Mouse (Mus musculus) heart, adult 9 months (tissue): ENCODE results near the gene Park7.
"Not testable (repeated sequence)": the region's sequence is repeated elsewhere in the genome, so short reads cannot be mapped to it uniquely, and the experiment has no call there.

ENCODE experiments used
- DNase-seq, 2 experiments: peaks; one replicate each; pipeline ENCODE4 v3.0.0; 2022; ENCODE audit warnings: low spot score in 2 of 2

Gene Park7

DNA sequence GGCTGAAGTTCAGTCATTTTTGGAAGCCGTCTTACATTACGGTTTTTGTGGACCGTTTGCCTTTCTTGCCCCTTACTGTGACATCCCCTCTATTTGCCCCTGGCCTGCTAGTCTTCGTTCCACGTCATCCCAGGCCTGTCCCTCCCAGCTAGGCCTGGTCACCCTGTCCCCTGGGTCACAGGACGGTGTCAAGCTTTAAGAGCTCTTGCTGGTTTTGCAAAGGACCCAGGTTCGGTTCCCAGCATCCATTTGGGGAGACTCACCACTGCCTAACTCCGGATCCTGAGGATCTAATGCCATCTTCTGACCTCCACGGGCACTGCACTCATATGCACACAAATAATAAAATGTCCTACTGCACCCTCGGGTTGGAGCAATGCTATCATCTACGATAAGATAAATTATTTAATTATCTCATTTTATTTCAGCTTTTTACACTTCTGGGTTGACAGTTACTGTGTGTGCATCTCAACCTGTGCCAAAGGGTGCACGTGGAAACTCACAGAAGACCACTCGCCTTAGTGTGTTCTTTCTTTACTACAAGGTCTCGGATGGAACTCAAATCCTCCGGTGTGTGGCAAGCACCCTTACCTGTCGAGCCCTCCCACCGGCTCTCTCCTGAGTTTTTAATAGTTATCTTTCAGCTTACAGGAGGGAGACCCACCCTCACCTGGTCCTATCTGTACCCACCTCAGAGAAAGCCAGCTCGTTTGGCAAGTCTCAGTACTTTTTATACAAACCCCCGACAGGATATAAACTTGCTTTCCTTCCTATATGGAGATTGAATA lies 3.9 kb downstream of the Park7 start:
- DNase-seq: no peak

DNA sequence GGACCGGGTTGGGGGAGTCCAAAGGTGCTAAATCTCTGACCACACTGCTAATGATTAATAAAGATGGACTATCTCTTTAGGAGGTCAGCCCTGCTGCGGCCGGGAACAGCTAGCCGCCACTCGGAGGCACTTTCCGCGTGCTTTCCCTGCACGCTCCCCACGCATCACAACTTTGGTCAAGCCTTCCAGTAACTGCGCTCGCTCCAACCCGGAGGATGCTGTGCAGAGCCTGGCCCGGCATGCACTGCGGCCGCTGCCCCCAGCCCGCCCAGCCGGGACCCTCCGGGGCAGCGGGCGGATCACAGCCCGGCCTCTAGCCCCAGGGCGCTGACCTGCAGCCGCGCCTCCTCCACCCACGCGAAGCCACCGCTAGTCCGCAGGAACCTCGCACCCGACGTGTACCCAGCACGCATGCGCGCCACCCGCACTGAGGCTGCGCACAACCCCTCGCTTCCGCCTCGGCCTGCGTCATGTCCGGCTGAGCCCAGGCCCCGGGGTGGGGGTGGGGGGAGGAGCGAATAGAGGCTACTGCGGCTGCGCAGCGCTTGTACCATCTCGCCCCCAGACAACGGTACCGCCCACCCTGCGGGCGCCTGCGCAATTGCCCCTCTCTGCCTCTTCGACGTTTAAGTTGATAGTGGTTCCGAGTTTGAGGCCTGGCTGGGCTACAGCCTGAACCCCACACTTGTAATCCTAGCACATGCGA lies 4.6 kb downstream of the Park7 start:
- DNase-seq: peak; percentile 97

DNA sequence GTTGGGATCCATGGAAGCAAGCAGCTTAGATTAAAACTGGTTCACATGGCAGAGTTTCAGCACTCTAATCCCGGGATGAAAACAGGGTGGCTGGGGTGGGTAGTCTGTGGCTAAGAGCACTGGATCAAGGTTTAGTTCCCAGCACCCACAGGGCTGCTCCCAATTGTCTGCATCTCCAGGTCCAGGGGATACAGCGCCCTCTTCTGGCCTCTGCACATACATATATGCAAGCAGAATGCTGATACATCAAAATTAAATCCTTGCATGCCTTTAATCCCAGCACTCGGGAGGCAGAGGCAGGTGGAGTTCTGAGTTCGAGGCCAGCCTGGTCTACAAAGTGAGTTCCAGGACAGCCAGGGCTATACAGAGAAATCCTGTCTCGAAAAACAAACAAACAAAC lies 5.7 kb downstream of the Park7 start:
- DNase-seq: not testable (repeated sequence)

DNA sequence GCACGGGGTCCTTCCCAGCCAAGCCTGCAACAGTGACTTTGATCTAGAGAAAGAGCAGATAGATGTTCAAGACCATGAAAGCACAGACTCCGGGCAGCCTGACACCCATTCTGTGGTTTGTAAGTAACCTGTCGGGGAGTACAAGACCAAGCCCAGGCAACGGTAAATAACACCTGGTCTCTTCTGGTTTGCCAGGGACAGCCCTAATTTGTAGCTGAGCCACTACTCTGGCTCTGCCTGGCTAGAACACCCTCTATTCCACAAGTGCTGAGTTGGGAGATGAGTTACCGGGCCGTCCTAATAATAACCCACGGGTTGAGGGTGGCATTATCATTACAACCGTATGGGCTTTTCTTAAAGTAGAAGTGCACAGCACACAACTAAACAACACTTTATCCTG lies 7.1 kb downstream of the Park7 start:
- DNase-seq: no peak

DNA sequence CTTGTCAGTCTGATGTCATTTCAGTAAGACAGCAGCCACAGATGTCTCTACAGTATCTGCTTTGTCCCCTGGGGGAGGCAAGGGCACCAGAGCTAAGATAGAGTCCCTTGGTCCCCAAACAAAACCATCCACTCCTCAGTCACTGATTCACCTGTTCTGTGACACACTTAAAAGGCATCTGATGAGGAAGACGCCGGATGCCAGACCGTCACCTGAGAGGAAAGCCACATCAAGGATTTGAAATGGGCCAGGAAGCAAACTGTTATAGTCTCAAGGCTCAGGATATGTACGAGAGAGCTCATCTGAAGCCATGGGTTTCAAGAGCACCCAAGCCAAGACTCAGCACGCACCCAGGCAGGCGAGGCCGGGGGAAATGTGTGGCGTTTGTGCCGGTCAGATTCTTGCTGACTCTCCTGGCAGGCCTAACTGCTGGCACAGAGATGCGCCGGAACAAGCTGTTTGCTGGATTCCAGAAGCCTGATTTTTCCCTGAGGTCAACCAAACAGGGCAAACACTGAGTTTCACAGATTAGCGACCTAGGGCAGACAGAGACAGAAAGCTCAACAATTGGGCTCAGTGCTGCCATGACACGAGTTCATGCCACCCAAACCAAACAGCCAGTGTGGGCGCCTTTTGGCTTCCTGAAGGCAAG lies 11.0 kb downstream of the Park7 start:
- DNase-seq: no peak

DNA sequence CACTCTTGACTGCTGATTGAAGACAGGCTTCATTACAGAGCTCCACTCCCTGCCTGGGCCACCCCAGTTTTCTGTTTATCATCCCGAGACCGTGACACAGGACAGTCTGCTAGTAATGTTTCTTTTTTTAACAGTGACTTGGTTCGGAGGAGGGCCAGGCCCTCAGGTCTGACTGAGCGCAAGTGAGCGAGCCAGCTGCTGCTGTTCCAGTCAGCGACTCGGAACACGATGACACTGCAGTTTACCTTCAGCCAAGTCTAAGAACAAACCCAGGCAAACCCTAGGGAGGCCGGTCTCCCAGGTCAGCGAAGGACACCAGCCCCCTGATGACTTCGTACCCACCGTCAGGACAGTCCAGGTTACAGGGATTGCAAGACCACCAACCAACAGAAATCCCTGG lies 12.2 kb downstream of the Park7 start:
- DNase-seq: peak; percentile 65 to 71

DNA sequence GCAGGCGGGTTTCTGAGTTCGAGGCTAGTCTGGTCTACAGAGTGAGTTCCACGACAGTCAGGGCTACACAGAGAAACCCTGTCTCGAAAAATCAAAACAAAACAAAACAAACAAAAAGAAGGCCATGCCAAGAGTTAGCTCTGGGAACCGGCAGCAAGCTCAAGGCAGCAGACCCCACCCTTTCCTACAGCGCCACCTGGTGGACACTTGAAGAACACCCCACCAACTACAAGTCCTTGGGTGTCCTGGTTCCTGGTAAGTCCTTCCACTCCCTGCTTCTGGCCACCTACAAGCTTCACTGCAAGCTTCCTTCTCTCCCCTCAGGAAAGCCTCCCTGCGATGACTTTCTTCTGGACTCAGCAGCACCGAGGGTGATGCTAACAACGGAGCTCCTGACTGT lies 12.6 kb downstream of the Park7 start:
- peak; percentile 69 to 77 for DNase-seq

DNA sequence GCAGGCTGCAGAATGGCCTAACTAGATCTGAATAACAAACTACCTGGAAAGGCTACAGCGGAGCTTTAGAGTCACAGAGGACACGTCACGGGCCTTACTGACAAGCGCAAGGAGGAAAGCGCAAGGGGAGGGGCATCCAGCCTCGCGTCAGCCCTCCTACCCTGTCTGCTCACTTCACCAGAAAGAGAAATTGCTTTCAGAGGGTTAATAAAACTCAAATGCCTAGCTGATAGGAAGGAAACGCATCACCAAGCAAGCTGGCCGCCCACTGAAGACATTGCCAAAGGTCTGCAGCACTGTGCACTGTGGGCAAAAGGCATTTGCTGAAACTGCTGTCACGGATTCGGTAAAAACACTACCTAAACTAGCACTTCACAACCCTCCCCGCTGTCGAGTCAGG lies 13.8 kb downstream of the Park7 start:
- no peak for DNase-seq

DNA sequence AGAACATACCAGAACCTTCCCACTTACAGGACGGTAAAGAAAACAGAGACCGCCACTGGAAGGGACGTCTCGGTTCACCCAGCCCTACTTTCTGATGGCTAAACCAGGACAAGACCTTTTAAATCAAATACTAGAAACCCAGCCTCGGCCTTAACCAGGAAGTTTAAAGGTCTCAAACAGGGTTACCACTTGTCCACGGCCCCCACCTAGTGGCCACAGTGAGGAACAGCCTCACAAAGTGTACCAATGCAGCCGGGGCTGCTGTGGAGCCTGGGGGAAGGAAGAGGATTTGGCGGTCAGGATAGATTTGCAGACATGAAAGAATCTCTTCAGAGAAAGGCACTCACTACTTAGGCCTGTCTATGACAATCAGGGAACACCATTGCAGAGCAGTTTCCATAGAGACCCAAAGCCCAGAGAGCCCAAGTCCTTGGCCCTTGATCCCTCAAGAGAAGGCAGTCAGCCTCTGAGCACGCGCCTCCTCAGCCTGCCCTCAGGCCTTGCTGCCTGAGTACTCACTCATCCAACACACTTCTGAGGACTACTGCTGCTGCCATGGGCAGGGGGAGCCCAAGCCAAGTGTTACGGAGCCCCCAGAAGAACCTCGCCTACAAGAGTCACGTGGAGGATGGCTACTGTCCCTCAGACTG lies 15.4 kb downstream of the Park7 start:
- peak; percentile 61 to 66 for DNase-seq

DNA sequence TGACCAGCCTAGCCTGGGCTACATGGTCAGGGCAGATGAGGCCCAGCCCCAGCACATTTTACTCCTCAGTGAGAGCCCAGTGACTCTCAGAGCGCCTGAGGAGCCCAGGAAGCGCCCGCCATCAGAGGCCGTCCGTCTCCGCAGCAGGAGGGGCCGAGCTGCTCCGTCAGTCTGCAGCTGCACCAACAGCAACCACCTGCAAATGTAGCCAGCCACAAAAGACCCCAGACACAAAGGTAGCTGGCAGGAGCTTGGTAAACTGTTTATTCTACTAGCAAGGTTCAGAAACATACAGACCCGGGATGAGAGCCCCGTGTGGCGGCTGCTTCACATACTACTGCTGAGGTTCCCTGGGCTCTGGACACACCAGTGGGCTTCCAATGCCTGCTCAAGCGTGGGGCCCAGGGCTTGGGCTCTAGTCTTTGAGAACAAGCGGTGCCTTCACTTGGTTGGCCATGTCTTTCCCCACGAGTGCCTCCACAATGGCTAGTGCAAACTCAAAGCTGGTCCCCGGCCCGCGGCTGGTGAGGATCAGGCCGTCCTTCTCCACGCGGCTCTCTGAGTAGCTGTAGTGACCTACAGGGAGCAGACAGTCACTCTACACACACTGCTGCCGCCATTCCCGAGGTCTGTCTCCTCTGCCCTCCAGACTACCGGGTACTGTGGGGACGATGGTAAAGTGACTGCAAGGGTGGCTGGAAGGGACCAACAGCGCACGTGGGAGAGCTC lies 17.2 kb downstream of the Park7 start:
- no peak for DNase-seq

DNA sequence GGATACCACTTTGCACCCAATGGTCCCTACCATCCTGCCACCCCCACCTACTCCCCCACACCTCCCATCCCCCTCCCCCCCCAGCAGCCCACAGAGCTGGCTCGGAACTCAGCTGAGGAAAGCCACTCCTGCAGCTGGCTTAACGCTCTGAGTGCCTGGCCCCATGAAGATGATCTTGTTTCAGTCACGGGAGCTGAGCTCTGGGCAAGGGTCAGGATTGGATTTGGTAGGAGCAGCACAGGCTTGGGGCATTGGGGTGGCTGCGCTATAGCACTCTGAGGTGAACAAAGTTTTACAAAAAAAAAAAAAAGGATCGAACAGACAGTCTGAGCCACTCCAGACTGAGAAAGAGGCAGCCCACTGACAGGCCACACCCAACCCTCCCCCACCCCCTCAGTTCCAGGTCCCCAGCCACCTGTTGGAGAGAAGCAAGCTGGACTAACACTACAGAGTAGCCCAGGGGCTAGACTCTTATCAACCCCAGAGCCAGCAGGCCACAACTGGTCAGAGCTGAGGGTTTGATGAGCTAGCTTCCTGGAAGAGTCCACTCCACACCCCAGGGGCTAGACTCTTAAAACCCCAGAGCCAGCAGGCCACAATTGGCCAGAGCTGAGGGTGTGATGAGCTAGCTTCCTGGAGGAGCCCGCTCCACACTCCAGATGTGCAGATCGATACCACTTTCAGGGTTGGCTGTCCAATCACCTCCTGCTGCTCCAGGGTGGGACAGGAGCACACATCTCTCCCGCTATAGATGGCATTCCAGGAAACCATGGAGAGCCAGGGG lies 19.3 kb downstream of the Park7 start:
- DNase-seq: no peak

DNA sequence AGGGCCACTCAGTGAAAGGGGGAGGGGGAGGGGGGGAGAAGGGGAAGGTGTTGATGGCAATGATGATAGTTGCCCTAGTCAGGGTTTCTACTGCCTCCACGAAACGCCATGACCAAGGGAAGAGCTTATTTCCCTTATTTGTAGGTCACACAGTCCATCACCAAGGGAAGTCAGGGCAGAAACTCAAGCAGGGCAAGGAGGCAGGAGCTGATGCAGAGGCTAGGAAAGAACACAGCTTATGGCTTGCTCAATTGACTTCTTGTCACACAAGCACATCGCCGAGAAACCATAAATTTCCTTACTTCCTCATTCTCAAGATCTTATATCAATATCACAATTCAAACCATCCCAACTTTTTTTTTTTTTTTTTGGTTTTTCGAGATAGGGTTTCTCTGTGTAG lies 22.9 kb downstream of the Park7 start:
- no peak for DNase-seq

DNA sequence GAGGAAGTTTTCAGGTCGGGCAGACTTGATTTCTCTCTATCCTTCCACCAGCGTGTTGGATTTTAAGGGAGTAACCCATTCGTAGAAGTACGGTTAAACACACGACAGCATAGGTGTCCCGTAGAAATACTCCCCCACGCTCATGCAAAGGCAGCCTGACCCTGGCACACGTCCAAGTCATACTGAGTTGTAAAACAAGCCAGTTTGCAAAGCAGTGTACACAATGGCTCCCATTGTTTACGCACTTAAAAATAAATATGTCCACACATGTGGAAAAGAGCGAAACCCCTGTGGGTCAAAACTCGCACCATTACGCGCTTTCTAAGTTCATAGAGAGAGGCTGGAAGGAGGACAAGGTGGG lies 24.3 kb downstream of the Park7 start:
- DNase-seq: no peak

DNA sequence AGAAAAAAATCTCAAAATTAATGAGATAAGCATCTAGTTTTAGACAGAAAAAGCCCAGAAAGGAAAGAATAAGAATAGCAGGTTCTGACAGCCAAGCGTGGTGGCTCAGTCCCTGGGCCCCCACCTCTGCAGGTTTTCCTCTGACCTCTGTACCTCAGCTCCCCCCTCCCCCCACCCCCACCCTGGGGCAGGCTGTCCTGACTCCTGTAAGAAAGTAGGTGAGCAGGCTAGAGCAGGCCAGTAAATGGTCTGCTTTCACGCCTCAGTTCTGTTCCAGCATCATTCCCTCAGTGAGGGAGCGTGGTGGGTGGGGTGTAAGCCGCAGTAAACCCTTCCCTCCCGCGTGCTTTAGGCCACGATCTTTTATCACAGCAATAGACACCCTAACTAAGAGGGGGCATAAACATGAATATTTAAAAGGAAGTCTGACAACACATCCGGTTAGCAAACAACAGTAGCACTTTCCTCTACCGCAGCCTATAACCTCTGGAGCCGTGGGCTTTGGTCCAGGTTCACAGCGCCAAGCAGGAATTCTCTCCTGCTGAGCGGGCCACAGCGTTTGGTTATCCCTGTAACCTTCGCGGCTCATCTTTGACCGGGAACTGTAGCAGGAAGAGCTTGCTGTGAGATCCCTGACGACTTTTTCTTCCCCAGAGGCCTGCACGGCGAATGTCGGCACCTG lies 24.8 kb downstream of the Park7 start:
- DNase-seq: no peak

DNA sequence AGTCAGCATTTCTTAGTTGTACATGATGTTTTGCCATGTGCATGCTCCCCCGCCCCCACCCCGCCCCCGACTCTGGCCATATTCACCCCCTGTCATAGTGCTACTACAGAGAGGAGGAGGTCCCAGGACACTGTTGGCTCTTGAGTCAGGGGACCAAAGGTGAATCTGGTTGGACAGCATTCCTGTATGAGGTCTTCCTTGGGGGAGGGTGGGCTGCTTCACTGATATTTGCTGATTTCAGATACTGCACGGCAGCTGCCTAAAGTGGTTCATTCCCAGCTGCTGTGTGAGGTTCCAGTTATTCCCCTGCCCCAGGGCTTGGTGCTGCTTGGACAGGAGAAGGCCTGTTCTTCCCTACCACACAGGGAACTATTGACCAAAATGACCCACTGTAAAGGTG lies 25.7 kb downstream of the Park7 start:
- DNase-seq: no peak

DNA sequence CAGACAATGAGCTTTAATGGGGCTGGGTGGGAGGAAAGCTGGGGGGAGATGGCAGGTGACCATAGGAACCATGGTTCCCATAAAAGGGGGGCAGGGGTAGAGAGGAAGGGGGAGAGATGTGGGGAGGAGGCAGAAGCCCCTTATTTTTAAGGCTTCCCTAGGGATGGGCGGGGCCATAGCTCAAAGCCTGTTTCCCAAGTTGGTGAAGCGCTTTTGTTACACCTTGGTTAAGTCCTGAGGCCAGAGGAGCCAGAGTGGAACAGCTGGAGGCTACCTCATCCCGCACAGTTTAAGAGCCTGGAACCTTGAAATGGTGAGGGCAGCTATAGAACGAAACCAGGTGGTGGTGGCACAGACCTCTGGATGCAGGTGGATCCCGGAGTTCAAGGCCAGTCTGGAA lies 26.3 kb downstream of the Park7 start:
- DNase-seq: no peak

DNA sequence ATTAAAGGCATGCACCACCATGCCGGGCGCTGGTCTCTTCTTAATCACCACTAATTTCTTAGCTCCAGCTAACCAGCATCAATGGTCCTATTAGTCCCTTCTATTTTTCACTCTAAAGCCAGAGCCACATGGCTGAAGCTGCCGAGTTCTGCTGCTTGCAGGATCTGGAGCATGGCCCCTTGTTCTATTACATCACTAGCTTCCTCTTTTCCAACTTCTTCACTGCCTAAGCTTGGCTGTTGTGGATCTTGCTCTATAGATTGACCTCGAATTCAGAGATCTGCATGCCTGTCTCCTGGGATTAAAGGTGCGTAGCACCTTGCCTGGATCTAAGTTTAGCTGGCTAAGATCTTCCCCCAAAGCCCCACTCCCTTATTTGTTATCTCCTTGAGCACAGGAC lies 31.6 kb downstream of the Park7 start:
- no peak for DNase-seq

DNA sequence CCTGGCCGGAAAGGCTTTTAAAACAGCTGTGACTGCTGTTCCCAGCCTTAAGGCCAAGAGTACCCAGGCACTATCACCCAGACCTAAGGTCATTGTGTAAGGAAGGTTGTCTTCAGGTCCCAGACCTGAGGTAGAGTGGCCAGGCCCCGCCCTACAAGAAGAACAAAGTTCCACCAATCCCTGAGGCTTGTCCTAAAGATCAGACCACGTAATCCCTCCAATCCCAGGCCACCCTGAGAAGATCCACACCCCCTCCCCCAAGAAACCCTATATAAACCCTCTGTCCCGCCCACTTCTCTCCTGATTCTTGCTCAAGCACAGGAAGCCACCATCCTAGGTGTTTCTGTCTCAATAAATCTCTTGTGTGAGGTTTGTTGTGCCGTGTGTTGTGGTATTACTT lies 33.9 kb downstream of the Park7 start:
- no peak for DNase-seq

DNA sequence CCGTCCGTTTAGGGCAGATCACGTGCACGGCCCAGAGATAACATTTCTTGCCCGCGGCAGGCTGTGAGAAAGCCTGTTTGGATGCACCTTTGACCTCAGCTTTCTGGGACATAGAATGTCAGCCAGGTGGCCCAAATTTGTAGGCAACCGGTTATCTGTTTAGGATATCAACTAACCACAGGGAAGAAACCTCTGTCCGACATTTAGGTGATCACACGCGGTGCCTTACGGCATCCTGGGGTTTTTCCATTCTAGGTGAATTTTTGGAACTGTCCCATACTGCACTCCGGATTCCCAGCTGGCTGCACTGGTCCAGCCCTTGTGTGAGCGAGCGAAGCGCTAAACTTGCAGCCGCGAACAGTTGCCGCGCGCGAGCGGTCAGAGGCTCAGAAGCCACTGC lies 34.6 kb downstream of the Park7 start:
- DNase-seq: no peak

DNA sequence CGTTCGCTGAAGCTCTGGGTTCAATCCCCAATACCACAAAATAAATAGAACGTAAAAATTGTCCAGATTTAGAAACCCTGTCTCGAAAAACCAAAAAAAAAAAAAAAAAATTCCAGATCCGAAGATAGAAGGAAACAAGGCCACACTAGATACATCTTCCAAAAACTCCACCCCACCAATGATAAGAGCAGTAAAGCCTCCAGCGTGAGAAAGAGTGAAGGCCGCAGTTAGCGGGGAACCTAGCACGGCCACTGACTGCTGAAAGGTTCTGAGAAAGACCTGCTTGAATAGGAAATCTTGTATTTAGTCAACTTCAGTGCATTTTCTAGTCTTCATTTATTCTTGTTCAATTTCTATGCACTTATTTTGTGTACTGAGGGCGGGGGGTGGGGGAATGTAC lies 38.8 kb downstream of the Park7 start:
- DNase-seq: no peak

DNA sequence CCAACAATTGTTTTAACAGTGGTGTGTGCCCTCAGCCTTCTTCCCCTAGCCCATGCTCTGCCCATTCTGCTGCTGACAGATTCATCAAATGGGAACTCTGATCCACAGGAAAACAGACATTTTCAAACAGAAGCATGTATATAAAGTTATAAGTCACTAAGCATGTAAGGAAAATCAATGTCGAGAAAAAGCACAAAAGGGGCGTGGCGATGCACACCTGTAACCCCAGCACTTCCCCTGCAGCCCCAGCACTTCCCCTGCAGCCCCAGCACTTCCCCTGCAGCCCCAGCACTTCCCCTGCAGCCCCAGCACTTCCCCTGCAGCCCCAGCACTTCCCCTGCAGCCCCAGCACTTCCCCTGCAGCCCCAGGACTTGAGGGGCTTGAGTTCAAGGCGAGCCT lies 39.8 kb downstream of the Park7 start:
- DNase-seq: not testable (repeated sequence)
